Mouse (Mus musculus): ENCODE results near the gene Spice1. TPM values are rescaled to one million over a fixed set of nuclear protein-coding genes. Genes with fewer than 3 reads are reported as not detected.

The Spice1 gene
- total RNA-seq, 2 experiments from 2014 or later, result 13.8 to 16.4 TPM

GRCm38 (mm10) chr16:44434931-44435330 is 88.0 kb downstream of the Spice1 start:
- no peak for DNase-seq (ENCODE audit: low spot score in 2 of 2)
- intact Hi-C loops (cut with DNase I), result no loop called here

DNA sequence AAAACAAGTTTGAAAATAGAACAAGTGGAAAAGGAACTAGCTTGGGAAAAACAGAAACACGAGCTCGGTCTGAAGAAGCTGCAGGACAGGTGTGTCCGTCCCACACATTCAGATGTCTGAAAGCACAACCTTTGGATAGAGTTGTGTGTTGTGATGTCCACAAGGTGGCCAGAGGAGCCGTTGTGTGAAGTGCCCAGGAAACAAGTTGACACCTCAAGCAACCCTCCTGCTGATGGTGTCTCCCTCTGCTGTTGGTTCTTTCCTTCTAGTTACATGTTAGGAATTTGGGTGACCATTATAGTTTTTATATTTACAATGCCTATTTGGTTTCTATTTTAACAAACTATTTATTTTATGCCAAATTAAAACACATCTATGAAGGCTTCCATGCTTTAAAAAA is 88.6 kb downstream of the Spice1 start:
- no peak for DNase-seq (ENCODE audit: low spot score in 2 of 2)

More for the DNA sequence above, 88.6 kb downstream of the Spice1 start:
- intact Hi-C loops (cut with DNase I), result no loop called here

Other genes with a start within 250 kb of the Spice1 start
- gene Atp6v1a, start 207.4 kb upstream of the Spice1 start, total RNA-seq (2021), result 100 to 1,000 TPM; 437 to 445 TPM
- 10 to 100 TPM; 52.4 to 52.8 TPM for gene Naa50, start 207.3 kb upstream of the Spice1 start, total RNA-seq (2021)
- gene Usf3, start 173.9 kb upstream of the Spice1 start, total RNA-seq (2021), result 10 to 100 TPM; 36.4 to 38.1 TPM
- 10 to 100 TPM; 56.1 to 65.6 TPM for gene Sidt1, start 13.9 kb upstream of the Spice1 start, total RNA-seq (2021)
- 1 to 10 TPM; 4.1 to 5.8 TPM for gene Cfap44, start 47.7 kb downstream of the Spice1 start, total RNA-seq (2021)
- gene Boc, start 211.8 kb downstream of the Spice1 start, total RNA-seq (2021), result 10 to 100 TPM; 19.5 to 23.9 TPM

Data from left cerebral cortex, postnatal 14 days (tissue).